Mouse (Mus musculus) frontal cortex, adult 2 months (tissue): ENCODE results near the gene Amigo1. TPM values are rescaled to one million over a fixed set of nuclear protein-coding genes. Genes with fewer than 3 reads are reported as not detected.

Experiments used
- polyA plus RNA-seq: library from polyadenylated mRNA; depleted of rRNA; stranded (reverse); fragments of >200 nt; gene quantifications from 2 replicates; pipeline ENCODE4 v1.2.3, GENCODE M21; 2012; rRNA removed

Amigo1 gene
- polyA plus RNA-seq, 1 experiment = 62.6 TPM

Other genes starting within 250 kb of the Amigo1 start
- gene Gstm6, start 242.6 kb upstream of the Amigo1 start, polyA plus RNA-seq = 8.5 and 10.0 TPM in 2 replicates
- gene Gstm3, start 217.1 kb upstream of the Amigo1 start, polyA plus RNA-seq = not detected in 2 replicates
- 6.3 and 8.0 TPM in 2 replicates for gene Gstm2, start 199.9 kb upstream of the Amigo1 start, polyA plus RNA-seq
- gene Gstm1, start 168.4 kb upstream of the Amigo1 start, polyA plus RNA-seq = 345 and 428 TPM in 2 replicates
- gene Gstm4, start 141.4 kb upstream of the Amigo1 start, polyA plus RNA-seq = 12.7 and 15.0 TPM in 2 replicates
- gene Ampd2, start 99.7 kb upstream of the Amigo1 start, polyA plus RNA-seq = 188 and 230 TPM in 2 replicates
- gene Gnat2, start 93.5 kb upstream of the Amigo1 start, polyA plus RNA-seq = 0.53 and 0.58 TPM in 2 replicates
- 37.3 and 37.5 TPM in 2 replicates for gene Gnai3, start 40.2 kb upstream of the Amigo1 start, polyA plus RNA-seq
- 15.0 and 15.1 TPM in 2 replicates for gene Gpr61, start 31.5 kb upstream of the Amigo1 start, polyA plus RNA-seq
- gene Cyb561d1, start 14.9 kb downstream of the Amigo1 start, polyA plus RNA-seq = 19.1 and 19.3 TPM in 2 replicates
- 42.7 and 44.0 TPM in 2 replicates for gene Atxn7l2, start 24.6 kb downstream of the Amigo1 start, polyA plus RNA-seq
- 1.8 and 1.9 TPM in 2 replicates for gene Sypl2, start 40.3 kb downstream of the Amigo1 start, polyA plus RNA-seq
- gene Psma5, start 70.6 kb downstream of the Amigo1 start, polyA plus RNA-seq = 98.0 and 117 TPM in 2 replicates
- gene Sort1, start 97.7 kb downstream of the Amigo1 start, polyA plus RNA-seq = 157 and 166 TPM in 2 replicates
- 0.06 TPM in 1 of 2 replicates, not detected in the other for gene Mybphl, start 178.6 kb downstream of the Amigo1 start, polyA plus RNA-seq
- gene Psrc1, start 197.5 kb downstream of the Amigo1 start, polyA plus RNA-seq = 11.7 and 14.6 TPM in 2 replicates
- gene Celsr2, start 229.2 kb downstream of the Amigo1 start, polyA plus RNA-seq = 63.6 TPM in 2 replicates